27 mouse cellular contexts compared by ENCODE assay signal in the genomic region with DNA sequence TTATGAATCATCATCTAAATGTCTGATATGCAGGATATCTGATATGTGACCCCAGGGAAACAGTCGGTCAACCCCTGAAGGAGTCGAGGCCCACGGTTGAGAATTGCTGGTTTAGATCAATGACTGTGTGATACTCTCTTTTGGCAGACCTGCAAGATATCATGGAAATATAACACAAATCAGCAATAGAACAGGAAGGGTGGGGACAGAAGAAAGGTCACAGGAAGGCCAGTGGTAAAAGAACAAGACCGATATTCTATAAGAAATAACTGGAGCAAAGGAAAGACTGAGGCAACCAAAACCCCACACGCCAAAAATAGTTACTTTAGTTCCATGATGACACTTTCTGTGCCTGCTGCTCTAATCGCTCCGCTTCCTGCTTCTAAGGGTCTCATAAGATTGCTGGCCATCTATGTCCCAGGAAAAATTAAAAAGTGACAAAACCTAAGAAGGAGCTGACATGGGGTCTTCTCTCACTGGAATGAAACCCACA.
A peak's percentile ranks its signal among the peaks of the same experiment; 100 is the strongest.
DNase-seq lines count a peak whose midpoint lies in the region; ATAC-seq and TF ChIP-seq lines count a peak whose summit lies in the region.
"Had no signal": no experiment of that assay in that cellular context is flagged by ENCODE, and none has a peak within 500 bp of the region (broad histone marks: within the 10 kb centered on the region; RNA-seq: fewer than 3 reads in every experiment).

No protein-coding gene starts in this region.

- 97% methylated on average over 7 of the region's 7 CpGs for WGBS in cerebellum, adult 2 months

- no peak overlapping the region for H3K4me3 ChIP-seq in cerebellum, adult 2 months (replicated peaks; ENCODE audit: insufficient read depth, low read depth, low read length)
- H3K4me3 ChIP-seq: embryonic facial prominence, embryonic 10.5 days; embryonic facial prominence, embryonic 13.5 days; erythroblast, embryonic 14.5 days; forebrain, embryonic 12.5 days; forebrain, embryonic 15.5 days; hindbrain, embryonic 10.5 days; hindbrain, embryonic 13.5 days had no signal

- intact Hi-C loops in left cerebral cortex, postnatal 25 days (cut with DNase I), result no loop called here

- H3K27ac ChIP-seq in cerebellum, adult 2 months (ENCODE audit: insufficient read depth, low read length), result no peak overlapping the region
- H3K27ac ChIP-seq: embryonic facial prominence, embryonic 10.5 days; embryonic facial prominence, embryonic 13.5 days; forebrain, embryonic 12.5 days; forebrain, embryonic 15.5 days; hindbrain, embryonic 10.5 days; hindbrain, embryonic 13.5 days had no signal

- no peaks in the 10 kb centered on the region for H3K4me1 ChIP-seq in cerebellum, adult 2 months (ENCODE audit: control insufficient read depth, insufficient read depth, low read length)
- H3K4me1 ChIP-seq: embryonic facial prominence, embryonic 13.5 days; forebrain, embryonic 12.5 days; forebrain, embryonic 15.5 days; hindbrain, embryonic 10.5 days; hindbrain, embryonic 13.5 days had no signal

- no peak for ATAC-seq in CD4-positive, CD25-positive, alpha-beta regulatory T cell, adult 4 months
- peak; percentile 22 for ATAC-seq in activated CD4-positive, CD25-positive, alpha-beta regulatory T cell, adult 4 months
- peak; percentile 40; the same call in 1 of the 2 replicates for ATAC-seq in monocyte, adult 5-6 weeks (replicated peaks; ENCODE audit: insufficient number of reproducible peaks, low FRiP score, low TSS enrichment, poor library complexity, severe bottlenecking)
- ATAC-seq: forebrain, embryonic 15.5 days; hindbrain, embryonic 16.5 days; intestine, postnatal 0 days had no signal

- peak; percentile 14 for DNase-seq in CD4-positive, CD25-positive, alpha-beta regulatory T cell, adult 2 months (ENCODE audit: low read depth, low spot score)
- peak; percentile 56 for DNase-seq in 416B (ENCODE audit: low read depth)
- DNase-seq in left cerebral cortex, postnatal 25 days (ENCODE audit: low spot score in 2 of 2), result no peak
- no peak for DNase-seq in cerebellum, adult 2 months
- DNase-seq: adrenal gland, postnatal 10 days; adrenal gland, postnatal 36 days; B cell, adult 2 months; cerebellum, adult 11 months; cerebellum, adult 8-10 months; cerebellum, postnatal 10 days; cerebellum, postnatal 36 days; embryo, embryonic 11 days; gastrocnemius, postnatal 10 days; gastrocnemius, postnatal 36 days; heart, postnatal 36 days had no signal

- H3K27me3 ChIP-seq in cerebellum, adult 2 months (ENCODE audit: control insufficient read depth, insufficient read depth, low read length), result no peaks in the 10 kb centered on the region
- H3K27me3 ChIP-seq: embryonic facial prominence, embryonic 13.5 days; forebrain, embryonic 12.5 days; forebrain, embryonic 15.5 days; hindbrain, embryonic 13.5 days had no signal

- no peak for TF ChIP-seq POLR2A in cerebellum, adult 2 months (IDR thresholded peaks at IDR 0.05; ENCODE audit: borderline replicate concordance, insufficient read depth, low read length)

- TF ChIP-seq CTCF in cerebellum, adult 2 months (IDR thresholded peaks at IDR 0.05; ENCODE audit: borderline replicate concordance, insufficient read depth, low read depth, low read length), result no peak

Comparison
In these comparisons a context has a peak if more than half of its experiments do, and no peak if none do; other contexts are left out.
1. DNase-seq: peak in CD4-positive, CD25-positive, alpha-beta regulatory T cell, adult 2 months (single experiment) and 416B (single experiment); none in left cerebral cortex, postnatal 25 days (0 of 2) and cerebellum, adult 2 months (0 of 2).